Mouse (Mus musculus) intestine, embryonic 15.5 days (tissue): ENCODE results near the gene Acvr1. TPM values are rescaled to one million over a fixed set of nuclear protein-coding genes. Genes with fewer than 3 reads are reported as not detected.

ENCODE experiments used
- ATAC-seq: fragments of 200-750 bp; cut with Nextera tagmentation; 2 replicates; pipeline ENCODE4 v1.8.0; 2017; ENCODE audit warnings: moderate TSS enrichment, moderate library complexity
- H3K27ac ChIP-seq: fragments of 300-500 bp; sonication (generic); 2 replicates; pipeline ENCODE4 v1.5.1; 2015; ENCODE audit warnings: mild to moderate bottlenecking, inconsistent platforms
- H3K27me3 ChIP-seq: fragments of 300-500 bp; sonication (generic); replicated peaks from 2 replicates; pipeline ENCODE4 v1.6.1; 2015; ENCODE audit warnings: inconsistent platforms
- H3K36me3 ChIP-seq: fragments of 300-500 bp; sonication (generic); 2 replicates; pipeline ENCODE4 v1.6.1; 2015; ENCODE audit warnings: inconsistent platforms
- H3K4me1 ChIP-seq: fragments of 300-500 bp; sonication (generic); replicated peaks from 2 replicates; pipeline ENCODE4 v1.6.1; 2015; ENCODE audit warnings: inconsistent platforms
- H3K4me2 ChIP-seq: fragments of 300-500 bp; sonication (generic); replicated peaks from 2 replicates; pipeline ENCODE4 v1.6.1; 2015; ENCODE audit warnings: mild to moderate bottlenecking, inconsistent platforms
- H3K4me3 ChIP-seq: fragments of 300-500 bp; sonication (generic); replicated peaks from 2 replicates; pipeline ENCODE4 v1.5.1; 2015; ENCODE audit warnings: inconsistent platforms
- H3K9ac ChIP-seq: fragments of 300-500 bp; sonication (generic); 2 replicates; pipeline ENCODE4 v1.6.1; 2015; ENCODE audit warnings: inconsistent platforms
- H3K9me3 ChIP-seq: fragments of 300-500 bp; sonication (generic); 2 replicates; pipeline ENCODE4 v1.6.1; 2016; ENCODE audit warnings: inconsistent platforms
- WGBS: fragments of 180-500 bp; shearing (Covaris S2); methylation state at CpG from one replicate; pipeline ENCODE4 v1.1.7; 2015; 5-methylcytosine and 5-hydroxymethylcytosine counted together
- polyA plus RNA-seq: library from polyadenylated mRNA; unstranded; fragments of >200 nt; fragmentation: Nextera tagmentation; extraction: Ambion mirVana; gene quantifications from 2 replicates; pipeline ENCODE4 v1.2.1, GENCODE M21; 2015

Gene Acvr1
- polyA plus RNA-seq, 1 experiment from 2014 or later = 4.9 TPM

DNA sequence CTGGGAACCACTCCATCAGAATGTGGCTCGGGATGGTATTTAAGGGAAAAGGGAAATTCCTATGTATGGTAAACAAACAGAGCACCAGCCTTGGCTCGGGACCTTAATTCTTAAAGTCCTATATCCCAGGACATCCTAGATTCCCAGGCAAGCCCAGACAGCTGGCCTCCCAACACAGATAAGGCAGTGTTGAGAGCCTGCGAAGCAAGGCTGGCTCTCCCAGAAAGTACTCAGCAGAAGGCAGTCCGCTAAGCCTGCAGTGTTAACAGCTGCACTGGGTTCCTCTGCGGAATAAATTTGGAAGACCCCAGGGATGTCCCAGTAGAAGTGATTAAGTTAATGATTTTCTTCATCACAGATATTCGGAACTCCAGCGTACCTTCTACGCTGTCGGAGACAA, 16.5 kb downstream of the Acvr1 start:
- no peak overlapping the region for H3K4me2 ChIP-seq
- H3K4me1 ChIP-seq = peaks cover 33% of the 10 kb centered on the region
- no peak overlapping the region for H3K27ac ChIP-seq
- 56% methylated on average over 9 of the region's 9 CpGs for WGBS
- H3K9me3 ChIP-seq = no peaks in the 10 kb centered on the region
- no peak overlapping the region for H3K4me3 ChIP-seq
- no peaks in the 10 kb centered on the region for H3K36me3 ChIP-seq
- H3K9ac ChIP-seq = no peak overlapping the region
- H3K27me3 ChIP-seq = no peaks in the 10 kb centered on the region
- ATAC-seq = no peak

DNA sequence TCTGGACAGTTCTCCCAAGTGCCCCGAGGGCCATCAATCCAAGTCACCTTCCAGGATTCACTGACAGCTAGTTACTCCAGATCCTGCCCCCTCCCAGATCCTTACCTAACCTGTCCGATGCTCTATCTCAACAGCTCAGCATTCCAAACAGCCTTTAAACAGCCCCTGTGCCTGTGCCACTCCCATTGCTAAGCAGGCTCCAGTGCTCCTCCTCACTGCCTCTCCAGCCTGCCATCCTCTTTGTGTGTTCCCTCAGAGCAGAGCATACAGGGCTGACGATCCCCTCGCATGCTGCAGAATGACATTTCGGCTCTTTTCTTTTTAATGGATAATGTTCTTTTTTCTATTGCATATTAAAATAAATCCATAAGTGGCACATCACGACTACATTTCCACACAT, 17.0 kb downstream of the Acvr1 start:
- H3K4me3 ChIP-seq = no peak overlapping the region
- H3K27me3 ChIP-seq = no peaks in the 10 kb centered on the region
- H3K9ac ChIP-seq = no peak overlapping the region
- peak; percentile 31 for ATAC-seq
- 42% methylated on average over 6 of the region's 6 CpGs for WGBS
- H3K27ac ChIP-seq = no peak overlapping the region
- H3K4me2 ChIP-seq = no peak overlapping the region
- H3K36me3 ChIP-seq = no peaks in the 10 kb centered on the region
- no peaks in the 10 kb centered on the region for H3K9me3 ChIP-seq
- peaks cover 33% of the 10 kb centered on the region for H3K4me1 ChIP-seq

DNA sequence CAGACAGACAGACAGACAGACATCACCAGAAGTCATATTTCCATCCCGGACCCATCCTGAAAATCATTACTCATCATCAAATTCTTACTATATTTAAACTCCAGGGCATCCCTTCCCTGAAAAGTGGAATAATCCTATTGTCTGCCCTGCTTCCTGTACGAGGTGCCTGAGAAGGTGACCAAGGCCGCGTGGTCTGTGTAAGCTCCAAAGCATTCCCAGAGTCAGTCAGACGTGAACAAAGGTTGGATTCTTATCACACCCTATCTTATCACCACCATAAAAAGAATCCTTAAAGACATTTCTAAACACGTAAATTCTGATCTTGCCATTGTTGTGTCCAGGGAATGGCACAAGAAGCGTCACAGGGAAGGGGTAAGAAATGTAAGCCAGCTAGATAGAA, 18.0 kb downstream of the Acvr1 start:
- 50% methylated on average over 7 of the region's 7 CpGs for WGBS
- no peak overlapping the region for H3K4me2 ChIP-seq
- ATAC-seq = peak; percentile 76
- H3K27me3 ChIP-seq = no peaks in the 10 kb centered on the region
- no peak overlapping the region for H3K4me3 ChIP-seq
- H3K36me3 ChIP-seq = no peaks in the 10 kb centered on the region
- no peaks in the 10 kb centered on the region for H3K9me3 ChIP-seq
- H3K9ac ChIP-seq = no peak overlapping the region
- H3K27ac ChIP-seq = no peak overlapping the region
- H3K4me1 ChIP-seq = peaks cover 33% of the 10 kb centered on the region

DNA sequence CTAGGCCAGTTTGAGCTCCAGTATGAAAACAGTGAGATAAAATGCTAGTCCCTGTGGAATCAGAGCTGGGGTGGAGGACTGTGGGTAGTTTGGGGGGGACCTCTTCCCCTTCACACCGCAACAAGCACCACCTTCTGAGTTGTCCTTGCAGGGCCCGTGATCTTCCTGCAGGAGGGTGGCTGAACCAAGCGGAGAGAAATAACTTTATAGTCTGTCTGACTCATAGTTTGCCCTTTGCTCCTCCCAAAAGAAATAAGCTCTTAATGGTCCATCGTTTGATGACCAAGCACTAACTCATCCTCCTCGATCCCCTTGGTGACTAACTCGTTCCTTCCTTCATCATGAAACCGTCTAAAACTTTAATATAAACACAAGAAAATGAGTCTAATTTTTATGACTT, 20.7 kb downstream of the Acvr1 start:
- Histone ChIP-seq H3K4me1 (peaks cover 20% of the 10 kb centered on the region), H3K4me3 (no peak overlapping the region), H3K36me3 (no peaks in the 10 kb centered on the region), H3K4me2 (no peak overlapping the region), H3K9ac (no peak overlapping the region), H3K27me3 (no peaks in the 10 kb centered on the region), H3K27ac (no peak overlapping the region), H3K9me3 (no peaks in the 10 kb centered on the region)
- 65% methylated on average over 7 of the region's 7 CpGs for WGBS
- ATAC-seq = peak; percentile 28; the same call in 1 of the 2 replicates

GRCm38 (mm10) chr2:58544368-58544767, 22.6 kb downstream of the Acvr1 start:
- H3K4me3 ChIP-seq = no peak overlapping the region
- H3K4me2 ChIP-seq = no peak overlapping the region
- no peak overlapping the region for H3K27ac ChIP-seq
- no peaks in the 10 kb centered on the region for H3K36me3 ChIP-seq
- no peak overlapping the region for H3K9ac ChIP-seq
- H3K9me3 ChIP-seq = no peaks in the 10 kb centered on the region
- WGBS = 88% methylated on average over 6 of the region's 6 CpGs
- H3K27me3 ChIP-seq = no peaks in the 10 kb centered on the region
- ATAC-seq = no peak
- H3K4me1 ChIP-seq = peaks cover 5% of the 10 kb centered on the region; the same call in 1 of the 2 replicates

GRCm38 (mm10) chr2:58543252-58543651, 23.7 kb downstream of the Acvr1 start:
- Histone ChIP-seq H3K36me3 (no peaks in the 10 kb centered on the region), H3K9ac (no peak overlapping the region), H3K27ac (no peak overlapping the region), H3K4me2 (no peak overlapping the region), H3K4me3 (no peak overlapping the region), H3K9me3 (no peaks in the 10 kb centered on the region), H3K4me1 (peaks cover 8% of the 10 kb centered on the region; the same call in 1 of the 2 replicates), H3K27me3 (no peaks in the 10 kb centered on the region)
- ATAC-seq = no peak
- WGBS = 90% methylated on average over 5 of the region's 5 CpGs

GRCm38 (mm10) chr2:58538196-58538595, 28.8 kb downstream of the Acvr1 start:
- 91% methylated on average over 6 of the region's 6 CpGs for WGBS
- H3K4me1 ChIP-seq = peaks cover 24% of the 10 kb centered on the region
- H3K27ac ChIP-seq = no peak overlapping the region
- H3K4me3 ChIP-seq = no peak overlapping the region
- ATAC-seq = no peak
- H3K36me3 ChIP-seq = no peaks in the 10 kb centered on the region
- H3K9me3 ChIP-seq = no peaks in the 10 kb centered on the region
- H3K27me3 ChIP-seq = no peaks in the 10 kb centered on the region
- no peak overlapping the region for H3K9ac ChIP-seq
- H3K4me2 ChIP-seq = no peak overlapping the region

DNA sequence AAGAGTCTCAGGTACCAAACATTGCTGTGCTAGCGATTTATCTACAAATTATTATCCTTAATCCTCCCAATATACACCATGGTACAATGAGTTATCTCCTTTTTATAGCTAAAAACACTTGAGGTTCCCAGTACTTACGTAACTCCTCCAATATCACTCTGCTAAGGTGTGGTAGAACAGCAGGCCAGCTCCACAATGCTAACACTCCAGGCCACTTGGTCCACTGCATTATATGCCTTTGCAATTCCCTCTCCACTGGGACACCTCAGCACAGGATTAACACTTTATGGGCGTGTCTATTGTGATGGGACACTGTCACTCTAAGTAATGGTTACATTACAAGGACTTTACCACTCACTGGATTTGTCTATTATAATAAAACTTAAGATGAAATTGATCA, 30.2 kb downstream of the Acvr1 start:
- H3K9me3 ChIP-seq = no peaks in the 10 kb centered on the region
- 84% methylated on average over 3 of the region's 3 CpGs for WGBS
- no peak overlapping the region for H3K9ac ChIP-seq
- H3K4me1 ChIP-seq = peaks cover 32% of the 10 kb centered on the region
- no peak overlapping the region for H3K27ac ChIP-seq
- no peaks in the 10 kb centered on the region for H3K27me3 ChIP-seq
- ATAC-seq = no peak
- H3K36me3 ChIP-seq = no peaks in the 10 kb centered on the region
- H3K4me3 ChIP-seq = no peak overlapping the region
- no peak overlapping the region for H3K4me2 ChIP-seq

DNA sequence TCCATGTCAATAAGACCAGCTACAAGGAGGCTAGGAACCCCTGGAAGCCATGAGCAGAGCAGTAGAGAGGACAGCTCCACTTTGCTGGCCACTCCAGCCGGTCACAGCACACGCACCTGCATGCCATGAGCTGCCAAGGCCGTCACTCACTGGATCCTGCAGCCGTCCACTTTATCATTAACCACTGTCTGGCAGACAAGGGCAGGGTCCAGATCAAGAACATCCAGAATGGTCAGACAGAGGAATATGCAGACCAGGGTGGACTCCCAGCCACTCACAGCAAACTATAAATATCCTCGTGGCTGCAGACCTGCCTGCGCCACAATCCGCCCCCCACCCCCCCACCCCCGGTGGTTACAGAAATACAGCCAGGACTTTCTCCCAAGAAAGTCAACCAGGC, 31.7 kb downstream of the Acvr1 start:
- Histone ChIP-seq H3K4me1 (peaks cover 32% of the 10 kb centered on the region), H3K9me3 (no peaks in the 10 kb centered on the region), H3K4me3 (no peak overlapping the region), H3K4me2 (no peak overlapping the region), H3K27ac (no peak overlapping the region), H3K36me3 (no peaks in the 10 kb centered on the region), H3K27me3 (no peaks in the 10 kb centered on the region), H3K9ac (no peak overlapping the region)
- peak; percentile 19 for ATAC-seq
- WGBS = 60% methylated on average over 8 of the region's 8 CpGs

DNA sequence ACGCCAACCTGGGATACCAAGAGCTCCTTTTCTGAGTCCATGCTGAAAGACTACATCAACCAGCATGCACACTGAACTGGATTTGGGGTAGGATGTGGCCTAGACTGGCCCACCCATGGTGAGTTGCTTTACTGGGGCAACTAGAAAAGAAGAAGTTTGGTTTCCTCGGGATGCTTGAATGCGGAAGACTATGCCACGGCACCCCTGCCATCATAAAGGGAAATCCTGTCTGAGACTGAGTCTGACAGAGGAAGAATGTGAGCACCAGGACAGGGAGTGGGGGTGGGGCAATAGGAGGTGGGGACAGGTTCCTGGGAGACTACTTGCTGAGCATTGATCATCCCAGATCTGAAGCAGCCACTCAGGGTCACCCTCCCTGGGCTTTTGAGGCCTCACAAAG, 32.6 kb downstream of the Acvr1 start:
- 76% methylated on average over 4 of the region's 4 CpGs for WGBS
- H3K27ac ChIP-seq = no peak overlapping the region
- H3K4me3 ChIP-seq = no peak overlapping the region
- H3K4me1 ChIP-seq = peaks cover 32% of the 10 kb centered on the region
- H3K27me3 ChIP-seq = no peaks in the 10 kb centered on the region
- H3K36me3 ChIP-seq = no peaks in the 10 kb centered on the region
- H3K9me3 ChIP-seq = no peaks in the 10 kb centered on the region
- no peak for ATAC-seq
- H3K4me2 ChIP-seq = no peak overlapping the region
- H3K9ac ChIP-seq = no peak overlapping the region

DNA sequence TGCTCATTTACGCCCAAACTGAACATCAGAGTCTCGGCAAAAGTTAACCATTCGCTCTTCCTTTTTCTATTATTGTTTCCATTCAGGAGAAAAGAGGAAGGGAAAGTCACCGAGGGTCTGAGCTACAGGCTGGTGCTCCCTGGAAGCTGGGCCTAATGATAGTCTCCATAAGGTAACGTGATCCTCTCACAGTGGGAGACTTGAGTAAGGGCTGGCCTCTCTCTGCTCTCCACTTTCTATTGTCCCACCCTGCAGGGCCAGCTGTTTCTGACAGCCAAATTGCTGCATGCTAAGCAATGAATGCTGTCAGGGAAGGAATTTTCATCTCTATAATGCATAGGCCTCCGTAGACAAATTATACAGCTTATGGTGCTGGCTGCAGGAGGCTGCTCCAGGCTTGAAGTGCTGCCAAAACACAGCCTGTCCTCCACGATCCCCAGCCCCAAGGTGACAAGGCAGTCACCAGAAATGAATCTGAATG, 33.4 kb downstream of the Acvr1 start:
- H3K9me3 ChIP-seq = no peaks in the 10 kb centered on the region
- no peak overlapping the region for H3K4me3 ChIP-seq
- ATAC-seq = 0 out of 2 replicates have a peak, but pooled peaks have one; percentile 32
- no peak overlapping the region for H3K9ac ChIP-seq
- H3K36me3 ChIP-seq = no peaks in the 10 kb centered on the region
- no peak overlapping the region for H3K4me2 ChIP-seq
- H3K27ac ChIP-seq = peak overlapping the region; percentile 56
- peaks cover 29% of the 10 kb centered on the region for H3K4me1 ChIP-seq
- WGBS = 27% methylated on average over 7 of the region's 7 CpGs
- no peaks in the 10 kb centered on the region for H3K27me3 ChIP-seq

- ATAC-seq = peak; percentile 83
- Histone ChIP-seq H3K27me3 (no peaks in the 10 kb centered on the region), H3K27ac (peak overlapping the region; percentile 62), H3K9me3 (no peaks in the 10 kb centered on the region), H3K9ac (no peak overlapping the region), H3K4me3 (peak overlapping the region; percentile 12; the same call in 1 of the 2 replicates), H3K4me2 (peak overlapping the region; percentile 48), H3K36me3 (no peaks in the 10 kb centered on the region), H3K4me1 (peaks cover 29% of the 10 kb centered on the region)
- WGBS = 12% methylated on average over 10 of the region's 10 CpGs
Measured at GRCm38 (mm10) chr2:58532260-58532850, 34.6 kb downstream of the Acvr1 start.

DNA sequence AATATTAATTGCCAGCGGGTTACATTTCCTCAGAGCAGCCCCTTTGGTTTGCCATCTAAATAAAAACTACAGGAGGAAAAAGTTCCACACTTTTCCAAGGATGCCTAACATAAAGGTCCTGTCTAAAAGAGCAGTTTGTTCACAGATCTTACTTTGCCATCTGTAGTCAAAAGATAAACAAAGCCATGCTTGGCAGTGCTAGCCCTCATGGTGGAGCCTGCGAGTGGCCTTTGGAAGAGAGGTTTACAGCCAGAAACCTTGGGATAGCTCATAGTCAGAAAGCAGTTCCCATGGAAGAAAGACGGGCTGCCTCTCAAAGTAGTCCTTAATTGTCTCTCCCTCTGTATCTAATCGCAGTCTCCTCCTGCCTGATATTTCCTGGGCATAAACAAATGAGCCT, 36.4 kb downstream of the Acvr1 start:
- no peak overlapping the region for H3K4me3 ChIP-seq
- H3K36me3 ChIP-seq = no peaks in the 10 kb centered on the region
- H3K4me1 ChIP-seq = peaks cover 25% of the 10 kb centered on the region
- 77% methylated on average over 4 of the region's 4 CpGs for WGBS
- H3K9ac ChIP-seq = no peak overlapping the region
- no peaks in the 10 kb centered on the region for H3K27me3 ChIP-seq
- H3K27ac ChIP-seq = no peak overlapping the region
- H3K9me3 ChIP-seq = no peaks in the 10 kb centered on the region
- ATAC-seq = no peak
- no peak overlapping the region for H3K4me2 ChIP-seq
